Mouse (Mus musculus) neutrophil, adult 59 days (primary cell): ENCODE data around the gene 0610037L13Rik. TPM values are rescaled to one million over a fixed set of nuclear protein-coding genes. Genes with fewer than 3 reads are reported as not detected.

Source experiments
- total RNA-seq, 2 experiments: library from RNA; stranded (reverse); gene quantifications; 1 replicate in 1 of 2; 2 replicates in 1 of 2; pipeline ENCODE4 v1.2.4; 2023

0610037L13Rik gene
- 10 to 100 TPM; 23.4 to 27.4 TPM for total RNA-seq

GRCm38 (mm10) chr4:107889731-107890432 lies at the start of gene 0610037L13Rik:
0610037L13Rik (plus strand) TSS chr4:107889813.

GRCm38 (mm10) chr4:107879254-107880050 lies 10.2 kb upstream of the 0610037L13Rik start, which contains the start of gene Magoh:
Magoh (plus strand) TSS chr4:107879755.

GRCm38 (mm10) chr4:107923145-107923802 lies 33.7 kb downstream of the 0610037L13Rik start, which contains the start of gene Cpt2:
Cpt2 (minus strand) TSS chr4:107923610.

Other genes starting within 250 kb of the 0610037L13Rik start
- gene Dmrtb1, start 205.6 kb upstream of the 0610037L13Rik start, total RNA-seq = not detected
- 10 to 100 TPM; 20.2 to 23.9 TPM for gene Lrp8, start 87.6 kb upstream of the 0610037L13Rik start, total RNA-seq
- gene Magoh, start 10.1 kb upstream of the 0610037L13Rik start, total RNA-seq = 10 to 100 TPM; 78.1 to 85.6 TPM
- gene Cpt2, start 33.8 kb downstream of the 0610037L13Rik start, total RNA-seq = 10 to 100 TPM; 12.0 to 18.1 TPM
- not detected for gene Slc1a7, start 78.5 kb downstream of the 0610037L13Rik start, total RNA-seq
- under 1 TPM; 0.38 to 0.75 TPM for gene Podn, start 206.6 kb downstream of the 0610037L13Rik start, total RNA-seq